Mouse (Mus musculus): ENCODE measurements at regions not wholly inside any gene's neighbourhood (a gene's known extent, or its start where the extent isn't known, plus 50 kb on each side); places are given as distances from the start of the nearest gene placed in this dataset.

DNA sequence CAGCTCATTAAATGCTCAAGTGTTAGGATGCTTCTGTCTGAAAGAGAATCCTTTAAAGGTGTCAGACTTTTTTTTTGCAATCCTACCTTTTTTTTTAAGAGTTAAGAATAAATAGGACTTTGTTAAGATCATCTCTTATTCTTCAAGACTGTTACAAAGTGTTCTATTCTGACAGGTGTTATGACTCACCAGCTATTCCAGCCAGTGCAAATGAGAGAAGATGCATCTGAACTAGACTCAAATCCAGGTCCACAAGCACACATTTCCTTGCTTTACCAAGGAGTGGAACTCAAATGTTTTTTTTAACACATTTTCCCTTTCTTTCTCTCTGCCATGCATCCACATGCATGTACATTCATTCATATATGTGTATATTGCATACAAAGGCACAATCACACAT lies 98.4 kb upstream of the Atp10a start:
- Histone ChIP-seq H3K9ac (no peak overlapping the region), H3K36me3 (ENCODE audit: insufficient read depth) (no peaks in the 10 kb centered on the region), H3K9me3 (ENCODE audit: low read length) (no peaks in the 10 kb centered on the region), H3K4me3 (ENCODE audit: low read depth, low read length) (no peak overlapping the region), H3K27me3 (ENCODE audit: insufficient read depth, low read length) (no peaks in the 10 kb centered on the region), H3K4me2 (ENCODE audit: low read depth) (no peak overlapping the region), H3K4me1 (ENCODE audit: insufficient read depth) (no peaks in the 10 kb centered on the region), H3K27ac (ENCODE audit: low read depth, low read length) (no peak overlapping the region)
- no peak for TF ChIP-seq CTCF (IDR thresholded peaks at IDR 0.05; ENCODE audit: low read depth)
- DNase-seq = no peak
- no peak for ATAC-seq

DNA sequence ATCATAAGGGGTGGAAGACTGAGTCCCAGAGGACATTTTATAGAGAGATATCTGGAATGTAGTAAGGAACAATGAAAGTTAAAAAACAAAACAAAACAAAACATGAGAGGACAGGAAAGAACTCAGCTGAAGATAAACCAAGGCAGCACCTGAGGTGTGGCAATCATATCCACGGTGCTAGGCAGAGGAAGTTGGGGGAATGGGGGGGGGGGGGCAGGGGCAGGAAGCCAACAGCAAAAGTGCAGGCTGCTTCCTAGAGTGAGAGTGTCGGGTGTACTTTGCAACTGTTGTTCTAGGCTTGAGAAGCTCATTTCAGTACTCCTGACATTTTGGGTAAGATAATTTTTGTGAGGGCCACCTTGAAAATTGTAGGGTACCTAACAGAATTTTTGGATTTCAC lies 87.2 kb upstream of the Atp10a start:
- Histone ChIP-seq H3K27me3 (ENCODE audit: insufficient read depth, low read length) (no peaks in the 10 kb centered on the region), H3K4me1 (ENCODE audit: insufficient read depth) (no peaks in the 10 kb centered on the region), H3K27ac (ENCODE audit: low read depth, low read length) (no peak overlapping the region), H3K9me3 (ENCODE audit: low read length) (no peaks in the 10 kb centered on the region), H3K36me3 (ENCODE audit: insufficient read depth) (no peaks in the 10 kb centered on the region), H3K4me2 (ENCODE audit: low read depth) (no peak overlapping the region), H3K4me3 (ENCODE audit: low read depth, low read length) (no peak overlapping the region), H3K9ac (no peak overlapping the region)
- no peak for DNase-seq
- ATAC-seq = no peak
- 69% methylated on average over 2 of the region's 2 CpGs for WGBS
- no peak for TF ChIP-seq CTCF (IDR thresholded peaks at IDR 0.05; ENCODE audit: low read depth)

DNA sequence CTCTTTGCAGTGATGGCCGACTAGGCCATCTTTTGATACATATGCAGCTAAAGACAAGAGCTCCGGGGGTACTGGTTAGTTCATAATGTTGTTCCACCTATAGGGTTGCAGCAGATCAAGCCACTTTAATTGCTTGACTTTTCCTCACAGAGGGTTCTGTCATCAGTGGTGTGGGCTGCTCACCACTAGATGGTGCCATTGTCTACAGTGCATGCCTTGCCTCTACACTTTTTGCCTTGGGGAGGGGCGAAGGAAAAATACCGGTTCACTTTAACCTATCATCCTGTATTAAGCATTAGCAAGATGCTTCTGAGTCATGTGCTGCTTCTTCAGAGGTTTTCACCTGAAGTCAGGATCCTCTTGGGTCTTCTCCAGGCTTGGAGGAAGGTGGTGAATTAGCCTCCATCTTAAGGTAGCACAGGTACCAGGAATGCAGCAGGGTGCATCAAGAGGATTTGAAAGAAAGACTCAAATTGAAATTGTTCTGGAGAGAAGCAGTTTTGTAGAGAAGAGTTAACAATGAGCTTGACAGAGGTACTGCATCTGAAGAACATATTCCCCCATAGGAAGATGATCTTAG lies 71.6 kb upstream of the Atp10a start:
- no peaks in the 10 kb centered on the region for H3K9me3 ChIP-seq (ENCODE audit: low read length)
- H3K27me3 ChIP-seq (ENCODE audit: insufficient read depth, low read length) = no peaks in the 10 kb centered on the region
- H3K36me3 ChIP-seq (ENCODE audit: insufficient read depth) = no peaks in the 10 kb centered on the region
- DNase-seq (peak; percentile 77), ATAC-seq (peak; percentile 78)
- no peak overlapping the region for H3K9ac ChIP-seq
- H3K4me3 ChIP-seq (ENCODE audit: low read depth, low read length) = no peak overlapping the region
- H3K27ac ChIP-seq (ENCODE audit: low read depth, low read length) = no peak overlapping the region
- WGBS = 32% methylated on average over 4 of the region's 4 CpGs
- H3K4me1 ChIP-seq (ENCODE audit: insufficient read depth) = no peaks in the 10 kb centered on the region
- peak; percentile 93 for TF ChIP-seq CTCF (IDR thresholded peaks at IDR 0.05; ENCODE audit: low read depth)
- H3K4me2 ChIP-seq (ENCODE audit: low read depth) = no peak overlapping the region

DNA sequence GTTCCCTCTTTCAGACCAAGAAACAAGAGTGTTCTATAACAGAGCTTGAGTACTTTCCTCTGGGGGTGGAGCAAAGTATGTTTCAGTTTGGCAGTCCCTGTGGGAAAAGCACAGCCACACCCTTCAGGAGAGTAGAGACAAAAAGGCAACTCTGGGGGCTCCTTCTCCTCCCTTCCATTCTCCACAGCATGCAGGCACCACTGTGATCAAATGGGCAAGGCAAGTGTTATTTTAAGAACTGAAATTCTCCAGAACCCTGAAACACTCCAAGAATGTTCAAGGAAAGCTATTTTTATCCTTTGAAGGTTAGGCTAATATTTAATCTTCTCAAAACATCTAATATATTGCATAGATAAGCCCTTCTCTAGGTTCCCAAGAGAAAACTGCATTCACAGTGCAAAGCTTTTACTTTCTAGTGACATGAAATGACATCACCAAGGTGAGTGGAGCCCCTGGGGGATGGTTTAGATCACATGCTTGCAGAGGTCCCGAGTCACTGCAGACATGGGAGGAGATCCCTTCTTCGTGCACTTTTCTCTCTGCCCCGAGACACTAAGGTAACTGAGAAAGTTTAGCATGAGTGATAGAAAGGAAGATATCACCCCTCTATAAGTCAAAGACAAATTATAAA lies 70.2 kb upstream of the Atp10a start:
- H3K4me1 ChIP-seq (ENCODE audit: insufficient read depth) = no peaks in the 10 kb centered on the region
- DNase-seq (no peak), ATAC-seq (no peak)
- no peak overlapping the region for H3K9ac ChIP-seq
- H3K36me3 ChIP-seq (ENCODE audit: insufficient read depth) = no peaks in the 10 kb centered on the region
- H3K27me3 ChIP-seq (ENCODE audit: insufficient read depth, low read length) = no peaks in the 10 kb centered on the region
- no peaks in the 10 kb centered on the region for H3K9me3 ChIP-seq (ENCODE audit: low read length)
- no peak overlapping the region for H3K27ac ChIP-seq (ENCODE audit: low read depth, low read length)
- 76% methylated on average over 3 of the region's 3 CpGs for WGBS
- no peak overlapping the region for H3K4me2 ChIP-seq (ENCODE audit: low read depth)
- no peak overlapping the region for H3K4me3 ChIP-seq (ENCODE audit: low read depth, low read length)
- TF ChIP-seq CTCF (IDR thresholded peaks at IDR 0.05; ENCODE audit: low read depth) = no peak

DNA sequence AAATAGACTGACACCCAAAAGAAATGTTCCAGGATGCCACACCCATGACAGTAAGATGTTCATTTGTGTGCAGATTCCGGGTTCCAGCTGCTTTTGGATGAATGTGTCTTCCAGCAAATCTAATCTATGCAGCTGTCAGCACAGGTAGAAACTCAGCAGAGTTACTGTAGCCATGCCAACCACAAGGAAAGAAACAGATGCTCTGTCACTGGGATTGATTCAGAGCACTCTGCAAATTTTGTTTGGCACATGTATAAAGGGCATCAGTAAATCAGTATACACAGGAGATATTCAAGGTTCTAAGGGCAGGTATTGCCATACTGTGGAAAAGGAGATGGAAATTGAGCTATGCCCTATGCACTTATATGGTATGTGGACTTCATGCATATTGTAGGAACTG lies 60.0 kb upstream of the Atp10a start:
- Histone ChIP-seq H3K4me2 (ENCODE audit: low read depth) (no peak overlapping the region), H3K27me3 (ENCODE audit: insufficient read depth, low read length) (no peaks in the 10 kb centered on the region), H3K9ac (no peak overlapping the region), H3K36me3 (ENCODE audit: insufficient read depth) (no peaks in the 10 kb centered on the region), H3K27ac (ENCODE audit: low read depth, low read length) (no peak overlapping the region), H3K9me3 (ENCODE audit: low read length) (no peaks in the 10 kb centered on the region), H3K4me1 (ENCODE audit: insufficient read depth) (no peaks in the 10 kb centered on the region), H3K4me3 (ENCODE audit: low read depth, low read length) (no peak overlapping the region)
- no peak for TF ChIP-seq CTCF (IDR thresholded peaks at IDR 0.05; ENCODE audit: low read depth)
- 53% methylated on average over 1 of the region's 1 CpGs for WGBS
- ATAC-seq = no peak
- DNase-seq = peak; percentile 22

All from forebrain, postnatal 0 days (tissue).